In the genomic region with DNA sequence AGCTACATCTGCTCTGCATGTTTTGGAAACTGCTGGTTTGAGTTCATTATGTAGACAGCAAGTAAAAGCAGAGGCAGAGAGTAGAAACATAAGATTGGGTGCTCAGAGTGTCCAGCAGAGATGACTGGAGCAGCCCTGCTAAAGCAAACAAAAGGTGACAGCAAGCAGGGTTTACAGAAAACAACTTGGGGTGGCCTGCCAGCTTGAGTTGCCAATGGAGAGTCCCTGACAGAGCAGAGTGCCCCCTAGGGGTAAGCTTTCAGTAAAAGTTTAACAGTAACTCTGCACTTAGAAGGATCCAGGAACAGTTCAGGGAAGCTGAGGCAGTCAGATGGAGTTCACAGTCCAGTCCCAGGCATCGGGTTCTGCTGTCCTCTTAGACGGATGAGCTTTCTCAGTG, we compare ENCODE assay signal across 10 mouse cellular contexts. TPM values are rescaled to one million over a fixed set of nuclear protein-coding genes. Genes with fewer than 3 reads are reported as not detected.
DNase-seq lines count a peak whose midpoint lies in the region; ATAC-seq and TF ChIP-seq lines count a peak whose summit lies in the region.
"Had no signal": no experiment of that assay in that cellular context is flagged by ENCODE, and none has a peak within 500 bp of the region (broad histone marks: within the 10 kb centered on the region; RNA-seq: fewer than 3 reads in every experiment).

No protein-coding gene starts in this region.

- H3K4me2 ChIP-seq in midbrain, embryonic 14.5 days (ENCODE audit: low read length): no peak overlapping the region
- H3K4me2 ChIP-seq in midbrain, embryonic 16.5 days (ENCODE audit: low read length): no peak overlapping the region
- H3K4me2 ChIP-seq: lung, embryonic 15.5 days had no signal

- no peak for TF ChIP-seq POLR2A in heart, adult 2 months (IDR thresholded peaks at IDR 0.05; ENCODE audit: insufficient read depth, low read depth, low read length)

- no peaks in the 10 kb centered on the region for H3K79me2 ChIP-seq in heart, adult 2 months (replicated peaks; ENCODE audit: control insufficient read depth, insufficient read depth, low read length)

- no peak for DNase-seq in heart, adult 2 months
- no peak for DNase-seq in heart, adult 11 months
- peak; percentile 41 for DNase-seq in midbrain, embryonic 14.5 days
- peak; percentile 66 for DNase-seq in ZHBTc4 (ENCODE audit: low read depth, low spot score)
- no peak for DNase-seq in urinary bladder, adult 2 months (ENCODE audit: low spot score)
- DNase-seq in layer of hippocampus, postnatal 25 days (ENCODE audit: extremely low spot score in 1 of 2, low spot score in 1 of 2): no peak
- DNase-seq: kidney, adult 8-10 months had no signal

- TF ChIP-seq EP300 in heart, adult 2 months (IDR thresholded peaks at IDR 0.05; ENCODE audit: insufficient read depth, low read depth, low read length): no peak

- 70% methylated on average over 2 of the region's 2 CpGs for WGBS in heart, adult 2 months
- WGBS in midbrain, embryonic 14.5 days: 74% methylated on average over 2 of the region's 2 CpGs
- WGBS in midbrain, embryonic 16.5 days: 81% methylated on average over 2 of the region's 2 CpGs

- intact Hi-C loops in heart, adult 2 months (cut with DNase I): no loop called here

- TF ChIP-seq CTCF in heart, adult 2 months (IDR thresholded peaks at IDR 0.05): peak; percentile 74

- H3K9ac ChIP-seq in heart, adult 2 months (ENCODE audit: low read depth, low read length): no peak overlapping the region
- no peak overlapping the region for H3K9ac ChIP-seq in midbrain, embryonic 14.5 days (replicated peaks; ENCODE audit: low read length)
- H3K9ac ChIP-seq in midbrain, embryonic 16.5 days (ENCODE audit: low read depth, low read length): no peak overlapping the region
- H3K9ac ChIP-seq: lung, embryonic 15.5 days had no signal

- no peaks in the 10 kb centered on the region for H3K36me3 ChIP-seq in heart, adult 2 months (ENCODE audit: control insufficient read depth, insufficient read depth, low read length)
- H3K36me3 ChIP-seq in midbrain, embryonic 14.5 days (ENCODE audit: control insufficient read depth, insufficient read depth, low read length): no peaks in the 10 kb centered on the region
- no peaks in the 10 kb centered on the region for H3K36me3 ChIP-seq in midbrain, embryonic 16.5 days (ENCODE audit: control insufficient read depth, insufficient read depth, low read length)
- H3K36me3 ChIP-seq: lung, embryonic 15.5 days had no signal

- no peak for ATAC-seq in midbrain, embryonic 14.5 days (ENCODE audit: low FRiP score, low TSS enrichment)
- no peak for ATAC-seq in midbrain, embryonic 16.5 days
- 0 out of 2 replicates have a peak, but pooled peaks have one; percentile 23 for ATAC-seq in neutrophil, adult 5-6 weeks (ENCODE audit: extremely low read depth, insufficient number of reproducible peaks, low FRiP score, poor library complexity, severe bottlenecking)

- no peak overlapping the region for H3K4me3 ChIP-seq in heart, adult 2 months
- no peak overlapping the region for H3K4me3 ChIP-seq in midbrain, embryonic 14.5 days (replicated peaks; ENCODE audit: low read depth, low read length)
- H3K4me3 ChIP-seq in midbrain, embryonic 16.5 days (ENCODE audit: low read depth, low read length): no peak overlapping the region
- H3K4me3 ChIP-seq: lung, embryonic 15.5 days had no signal

- no peaks in the 10 kb centered on the region for H3K27me3 ChIP-seq in heart, adult 2 months (ENCODE audit: control insufficient read depth, insufficient read depth, low read length)
- H3K27me3 ChIP-seq in midbrain, embryonic 14.5 days (ENCODE audit: control insufficient read depth, insufficient read depth, low read length): no peaks in the 10 kb centered on the region
- H3K27me3 ChIP-seq in midbrain, embryonic 16.5 days (ENCODE audit: control insufficient read depth, insufficient read depth, low read depth, low read length): no peaks in the 10 kb centered on the region
- H3K27me3 ChIP-seq: lung, embryonic 15.5 days had no signal

- no peak overlapping the region for H3K27ac ChIP-seq in heart, adult 2 months
- H3K27ac ChIP-seq in midbrain, embryonic 14.5 days (replicated peaks; ENCODE audit: low read depth, low read length): no peak overlapping the region
- no peak overlapping the region for H3K27ac ChIP-seq in midbrain, embryonic 16.5 days (ENCODE audit: low read length)
- H3K27ac ChIP-seq: lung, embryonic 15.5 days had no signal

- H3K9me3 ChIP-seq in midbrain, embryonic 14.5 days (ENCODE audit: control insufficient read depth, low read length): no peaks in the 10 kb centered on the region
- no peaks in the 10 kb centered on the region for H3K9me3 ChIP-seq in midbrain, embryonic 16.5 days (replicated peaks; ENCODE audit: control insufficient read depth, low read length, poor library complexity, severe bottlenecking)
- H3K9me3 ChIP-seq: lung, embryonic 15.5 days had no signal

- no peaks in the 10 kb centered on the region for H3K4me1 ChIP-seq in heart, adult 2 months (ENCODE audit: control insufficient read depth, insufficient read depth, low read length)
- no peaks in the 10 kb centered on the region for H3K4me1 ChIP-seq in midbrain, embryonic 14.5 days (ENCODE audit: control insufficient read depth, insufficient read depth, low read length)
- H3K4me1 ChIP-seq in midbrain, embryonic 16.5 days (ENCODE audit: control insufficient read depth, insufficient read depth, low read length): no peaks in the 10 kb centered on the region
- H3K4me1 ChIP-seq: lung, embryonic 15.5 days had no signal

RNA-seq across cellular contexts. Expression of gene Wdr1, which starts 7.9 kb away (rescaled TPM):
- total RNA-seq in heart, adult 2 months (2021): 100 to 1,000 TPM; 107 to 119 TPM
- polyA plus RNA-seq in heart, adult 2 months (2012; rRNA removed): 105 and 144 TPM in 2 replicates
- 186 and 194 TPM in 2 replicates for polyA plus RNA-seq in midbrain, embryonic 14.5 days (2014; fragmentation: Nextera tagmentation; extraction: Ambion mirVana)
- polyA plus RNA-seq in midbrain, embryonic 16.5 days (2015; fragmentation: Nextera tagmentation; extraction: Ambion mirVana): 217 and 221 TPM in 2 replicates
- total RNA-seq in neutrophil, adult 5-6 weeks (2017): 311 and 324 TPM in 2 replicates
- polyA plus RNA-seq in urinary bladder, adult 2 months (2012; rRNA removed): 279 and 284 TPM in 2 replicates
- 100 to 1,000 TPM; 217 TPM for total RNA-seq in layer of hippocampus, postnatal 25 days (2021)

Comparison
In these comparisons a context has a peak if more than half of its experiments do, and no peak if none do; other contexts are left out.
1. DNase-seq: peak in midbrain, embryonic 14.5 days (single experiment) and ZHBTc4 (single experiment); none in heart, adult 2 months (0 of 2), heart, adult 11 months (single experiment), urinary bladder, adult 2 months (single experiment) and layer of hippocampus, postnatal 25 days (0 of 2).